Mouse (Mus musculus): ENCODE results near the gene Arpin. TPM values are rescaled to one million over a fixed set of nuclear protein-coding genes. Genes with fewer than 3 reads are reported as not detected.

The Arpin gene
- polyA plus RNA-seq, 1 experiment from 2014 or later: 30.6 TPM

DNA sequence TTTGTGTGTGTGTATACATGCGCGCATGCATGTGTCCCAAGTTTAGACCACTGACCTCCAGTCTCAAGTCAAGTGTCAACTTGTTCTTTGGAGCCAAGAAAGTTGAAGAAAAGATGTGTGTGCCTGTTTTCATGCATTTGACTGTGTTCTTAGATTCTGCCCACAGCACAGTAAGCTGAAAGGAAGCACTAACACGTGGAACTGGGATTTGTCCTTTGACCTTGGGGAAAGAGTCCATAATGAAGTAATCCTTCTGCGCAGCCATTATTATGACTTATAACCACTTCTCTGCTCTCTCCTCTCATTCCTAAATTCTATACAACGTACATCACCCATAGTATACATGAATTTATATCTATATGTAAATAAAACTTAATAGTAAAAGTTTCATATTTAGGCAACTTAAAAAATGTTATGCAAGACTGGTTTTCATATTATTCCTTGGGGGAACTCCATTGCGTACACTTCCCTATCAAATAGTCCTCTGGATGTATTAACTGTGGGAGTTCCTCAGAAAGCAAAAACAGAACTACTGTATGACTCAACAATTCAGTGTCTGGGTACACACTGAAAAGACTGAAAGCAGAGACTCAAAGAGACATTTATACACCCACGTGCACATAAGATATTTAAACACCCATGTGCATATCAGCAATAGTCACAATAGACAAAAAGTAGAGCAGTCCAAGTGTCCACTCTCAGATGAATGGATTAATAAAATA is 51.4 kb downstream of the Arpin start:
- no peak for TF ChIP-seq CTCF (IDR thresholded peaks at IDR 0.05; ENCODE audit: low read depth)
- Histone ChIP-seq H3K9me3 (replicated peaks; ENCODE audit: low read length) (no peaks in the 10 kb centered on the region), H3K36me3 (ENCODE audit: insufficient read depth, low read length) (peaks cover 10% of the 10 kb centered on the region), H3K9ac (ENCODE audit: low read depth, low read length) (no peak overlapping the region), H3K4me1 (replicated peaks; ENCODE audit: insufficient read depth, low read length) (peaks cover 8% of the 10 kb centered on the region; the same call in 1 of the 2 replicates), H3K4me2 (ENCODE audit: low read length) (no peak overlapping the region), H3K27ac (no peak overlapping the region), H3K27me3 (ENCODE audit: insufficient read depth, low read length) (no peaks in the 10 kb centered on the region), H3K4me3 (replicated peaks; ENCODE audit: low read depth, low read length) (no peak overlapping the region)
- ATAC-seq (replicated peaks; ENCODE audit: low FRiP score, low read depth) (no peak), DNase-seq (ENCODE audit: low spot score) (no peak)
- 81% methylated on average over 7 of the region's 7 CpGs for WGBS

DNA sequence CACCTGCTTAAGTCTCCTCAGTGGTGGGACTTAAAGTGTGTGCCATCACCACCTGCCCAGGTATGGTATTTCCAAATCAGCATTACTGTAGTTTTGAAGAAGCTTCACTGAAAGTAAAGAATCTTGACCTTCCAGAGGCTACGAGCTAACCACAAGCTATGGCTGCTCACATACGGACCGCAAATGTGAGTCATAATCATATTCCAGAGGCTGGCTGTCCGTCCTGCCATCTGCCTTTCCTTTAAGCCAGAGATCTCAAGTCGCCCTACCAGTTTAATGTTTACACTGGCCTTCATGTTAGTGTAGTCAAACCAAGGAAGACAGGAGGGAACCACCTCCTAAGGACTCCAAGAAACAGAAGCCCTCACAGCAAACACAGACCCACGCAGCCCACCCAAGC is 53.3 kb downstream of the Arpin start:
- Histone ChIP-seq H3K9me3 (replicated peaks; ENCODE audit: low read length) (no peaks in the 10 kb centered on the region), H3K27me3 (ENCODE audit: insufficient read depth, low read length) (no peaks in the 10 kb centered on the region), H3K27ac (0 out of 2 replicates have a peak overlapping the region, but pooled peaks have one; percentile 38), H3K4me1 (replicated peaks; ENCODE audit: insufficient read depth, low read length) (0 out of 2 replicates have a peak, but pooled peaks cover 5% of the 10 kb centered on the region), H3K9ac (ENCODE audit: low read depth, low read length) (no peak overlapping the region), H3K4me3 (replicated peaks; ENCODE audit: low read depth, low read length) (no peak overlapping the region), H3K36me3 (ENCODE audit: insufficient read depth, low read length) (peaks cover 10% of the 10 kb centered on the region), H3K4me2 (ENCODE audit: low read length) (no peak overlapping the region)
- DNase-seq (ENCODE audit: low spot score) (no peak), ATAC-seq (replicated peaks; ENCODE audit: low FRiP score, low read depth) (no peak)
- no peak for TF ChIP-seq CTCF (IDR thresholded peaks at IDR 0.05; ENCODE audit: low read depth)
- 86% methylated on average over 6 of the region's 6 CpGs for WGBS

DNA sequence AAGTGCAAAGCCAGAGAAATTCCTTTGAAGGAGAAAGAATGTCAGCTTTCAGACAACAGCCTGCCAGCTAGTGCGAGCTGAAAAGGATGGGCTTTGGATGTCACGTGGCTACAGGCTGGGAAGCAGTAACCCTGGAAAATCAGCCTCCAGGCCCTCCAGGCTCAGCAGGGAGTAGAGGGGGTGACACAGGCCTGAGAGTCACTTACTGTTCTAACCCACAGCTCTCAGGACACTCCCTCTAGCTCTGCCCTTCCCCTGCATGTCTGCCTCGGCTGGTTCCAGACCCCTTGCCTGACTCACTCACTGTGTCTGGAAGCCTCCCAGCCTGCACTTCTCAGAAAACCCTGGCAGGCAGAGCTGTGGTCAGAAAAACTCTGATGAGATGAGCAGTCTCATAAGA is 54.2 kb downstream of the Arpin start:
- DNase-seq (ENCODE audit: low spot score): no peak
- no peak for TF ChIP-seq CTCF (IDR thresholded peaks at IDR 0.05; ENCODE audit: low read depth)
- H3K27ac ChIP-seq: peak overlapping the region; percentile 43; the same call in 1 of the 2 replicates
- no peaks in the 10 kb centered on the region for H3K9me3 ChIP-seq (replicated peaks; ENCODE audit: low read length)
- WGBS: 25% methylated on average over 3 of the region's 3 CpGs
- H3K4me2 ChIP-seq (ENCODE audit: low read length): no peak overlapping the region
- ATAC-seq (replicated peaks; ENCODE audit: low FRiP score, low read depth): 0 out of 2 replicates have a peak, but pooled peaks have one; percentile 46
- peaks cover 10% of the 10 kb centered on the region for H3K36me3 ChIP-seq (ENCODE audit: insufficient read depth, low read length)
- H3K9ac ChIP-seq (ENCODE audit: low read depth, low read length): no peak overlapping the region
- H3K27me3 ChIP-seq (ENCODE audit: insufficient read depth, low read length): no peaks in the 10 kb centered on the region
- H3K4me3 ChIP-seq (replicated peaks; ENCODE audit: low read depth, low read length): no peak overlapping the region
- H3K4me1 ChIP-seq (replicated peaks; ENCODE audit: insufficient read depth, low read length): 0 out of 2 replicates have a peak, but pooled peaks cover 5% of the 10 kb centered on the region

DNA sequence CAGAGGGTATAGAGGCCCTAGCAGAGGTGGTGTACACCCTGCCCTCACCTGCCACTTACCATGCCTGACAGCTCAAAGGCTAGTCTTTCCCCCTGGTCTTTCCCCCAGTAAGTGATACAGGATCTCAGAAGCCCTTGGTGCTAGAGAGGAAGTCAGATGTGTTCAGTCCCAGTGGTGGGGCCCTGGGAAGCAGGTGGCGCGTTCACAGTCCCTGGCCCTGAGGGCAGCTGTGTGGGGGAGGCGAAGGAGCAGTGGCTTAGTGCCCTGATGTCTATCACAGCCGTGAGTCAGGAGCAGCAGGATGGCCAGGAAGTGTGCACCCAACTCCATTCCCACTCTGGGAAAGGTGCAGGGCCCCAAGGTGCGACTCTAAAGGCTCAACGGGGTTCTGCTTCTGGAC is 55.1 kb downstream of the Arpin start:
- DNase-seq (ENCODE audit: low spot score) (no peak), ATAC-seq (replicated peaks; ENCODE audit: low FRiP score, low read depth) (no peak; the same call in 1 of the 2 replicates)
- 53% methylated on average over 6 of the region's 6 CpGs for WGBS

DNA sequence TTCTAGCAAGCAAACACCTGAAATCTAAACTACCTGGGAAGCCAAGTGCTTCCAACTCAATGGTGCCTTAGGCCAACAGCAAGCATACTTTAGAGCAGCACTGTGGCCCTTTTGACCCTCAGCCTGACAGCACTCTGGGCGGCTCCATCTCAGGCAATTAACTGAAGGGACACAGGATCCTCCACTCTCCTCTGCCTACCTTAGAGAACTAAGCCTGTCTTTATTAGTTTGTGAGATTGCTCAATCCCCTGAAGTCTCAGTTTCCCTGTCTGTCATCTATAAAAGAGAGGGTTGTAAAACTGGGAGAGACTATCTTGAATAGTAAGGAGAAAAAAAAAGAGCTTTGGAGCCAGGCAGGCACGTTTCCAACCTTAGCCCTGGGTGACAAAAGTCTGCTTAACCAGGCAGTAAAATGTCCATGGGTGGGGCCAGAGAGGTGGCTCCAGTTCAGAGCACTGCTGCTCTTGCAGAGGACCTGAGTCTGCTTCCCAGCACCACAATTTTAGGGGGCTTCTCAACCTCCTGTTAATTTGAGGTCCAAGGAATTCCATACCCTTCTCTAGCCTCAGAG is 56.6 kb downstream of the Arpin start:
- H3K4me2 ChIP-seq (ENCODE audit: low read length): no peak overlapping the region
- DNase-seq (ENCODE audit: low spot score) (no peak), ATAC-seq (replicated peaks; ENCODE audit: low FRiP score, low read depth) (no peak)
- H3K27ac ChIP-seq: no peak overlapping the region
- H3K27me3 ChIP-seq (ENCODE audit: insufficient read depth, low read length): no peaks in the 10 kb centered on the region
- 37% methylated on average over 2 of the region's 2 CpGs for WGBS
- H3K4me1 ChIP-seq (replicated peaks; ENCODE audit: insufficient read depth, low read length): 0 out of 2 replicates have a peak, but pooled peaks cover 5% of the 10 kb centered on the region
- H3K4me3 ChIP-seq (replicated peaks; ENCODE audit: low read depth, low read length): no peak overlapping the region
- TF ChIP-seq CTCF (IDR thresholded peaks at IDR 0.05; ENCODE audit: low read depth): no peak
- H3K9ac ChIP-seq (ENCODE audit: low read depth, low read length): no peak overlapping the region
- peaks cover 10% of the 10 kb centered on the region for H3K36me3 ChIP-seq (ENCODE audit: insufficient read depth, low read length)
- no peaks in the 10 kb centered on the region for H3K9me3 ChIP-seq (replicated peaks; ENCODE audit: low read length)

More for the DNA sequence above, 55.1 kb downstream of the Arpin start:
- H3K27ac ChIP-seq: no peak overlapping the region
- TF ChIP-seq CTCF (IDR thresholded peaks at IDR 0.05; ENCODE audit: low read depth): no peak
- no peak overlapping the region for H3K9ac ChIP-seq (ENCODE audit: low read depth, low read length)
- H3K36me3 ChIP-seq (ENCODE audit: insufficient read depth, low read length): peaks cover 10% of the 10 kb centered on the region
- H3K4me3 ChIP-seq (replicated peaks; ENCODE audit: low read depth, low read length): no peak overlapping the region
- H3K4me2 ChIP-seq (ENCODE audit: low read length): no peak overlapping the region
- H3K4me1 ChIP-seq (replicated peaks; ENCODE audit: insufficient read depth, low read length): 0 out of 2 replicates have a peak, but pooled peaks cover 5% of the 10 kb centered on the region
- H3K9me3 ChIP-seq (replicated peaks; ENCODE audit: low read length): no peaks in the 10 kb centered on the region
- H3K27me3 ChIP-seq (ENCODE audit: insufficient read depth, low read length): no peaks in the 10 kb centered on the region

Small RNA genes within 50 kb of the gene (microRNA-seq; reads per million reads assigned to microRNA genes)
- not detected for gene Gm24541

Other genes starting within 250 kb of the Arpin start
- gene Kif7, start 219.6 kb downstream of the Arpin start, polyA plus RNA-seq (2015; fragmentation: Nextera tagmentation; extraction: Ambion mirVana): 3.1 and 3.7 TPM in 2 replicates
- gene Plin1, start 202.5 kb downstream of the Arpin start, polyA plus RNA-seq (2015; fragmentation: Nextera tagmentation; extraction: Ambion mirVana): 0.19 and 0.61 TPM in 2 replicates
- 21.2 and 22.0 TPM in 2 replicates for gene Pex11a, start 192.2 kb downstream of the Arpin start, polyA plus RNA-seq (2015; fragmentation: Nextera tagmentation; extraction: Ambion mirVana)
- 0.26 and 0.41 TPM in 2 replicates for gene Wdr93, start 192.2 kb downstream of the Arpin start, polyA plus RNA-seq (2015; fragmentation: Nextera tagmentation; extraction: Ambion mirVana)
- 0.09 TPM in 1 of 2 replicates, not detected in the other for gene Mesp1, start 141.6 kb downstream of the Arpin start, polyA plus RNA-seq (2015; fragmentation: Nextera tagmentation; extraction: Ambion mirVana)
- 0.45 and 0.48 TPM in 2 replicates for gene Mesp2, start 124.6 kb downstream of the Arpin start, polyA plus RNA-seq (2015; fragmentation: Nextera tagmentation; extraction: Ambion mirVana)
- gene Anpep, start 74.3 kb downstream of the Arpin start, polyA plus RNA-seq (2015; fragmentation: Nextera tagmentation; extraction: Ambion mirVana): 265 and 334 TPM in 2 replicates
- gene Ap3s2, start 14.7 kb downstream of the Arpin start, polyA plus RNA-seq (2015; fragmentation: Nextera tagmentation; extraction: Ambion mirVana): 31.5 and 37.7 TPM in 2 replicates
- 14.8 and 15.3 TPM in 2 replicates for gene Zfp710, start 89.5 kb upstream of the Arpin start, polyA plus RNA-seq (2015; fragmentation: Nextera tagmentation; extraction: Ambion mirVana)
- gene Idh2, start 180.0 kb upstream of the Arpin start, polyA plus RNA-seq (2015; fragmentation: Nextera tagmentation; extraction: Ambion mirVana): 630 and 689 TPM in 2 replicates